Mouse (Mus musculus) heart, embryonic 12.5 days (tissue): ENCODE measurements around the gene Ntn1. TPM values are rescaled to one million over a fixed set of nuclear protein-coding genes. Genes with fewer than 3 reads are reported as not detected.

Experiments used
- ATAC-seq: fragments of 200-750 bp; cut with Nextera tagmentation; 2 replicates; pipeline ENCODE4 v1.8.0; 2017; ENCODE audit warnings: moderate TSS enrichment, moderate library complexity; ENCODE audit not compliant: insufficient number of reproducible peaks, low FRiP score
- H3K27ac ChIP-seq: fragments of 300-500 bp; sonication (generic); 2 replicates; pipeline ENCODE4 v1.5.1; 2016; ENCODE audit warnings: mild to moderate bottlenecking, moderate library complexity; ENCODE audit not compliant: poor library complexity, severe bottlenecking
- H3K27me3 ChIP-seq: fragments of 300-500 bp; sonication (generic); replicated peaks from 2 replicates; pipeline ENCODE4 v1.6.1; 2016; ENCODE audit warnings: mild to moderate bottlenecking, moderate library complexity
- H3K36me3 ChIP-seq: fragments of 300-500 bp; sonication (generic); 2 replicates; pipeline ENCODE4 v1.6.1; 2016; ENCODE audit warnings: mild to moderate bottlenecking, moderate library complexity
- H3K4me1 ChIP-seq: fragments of 300-500 bp; sonication (generic); replicated peaks from 2 replicates; pipeline ENCODE4 v1.6.1; 2016; ENCODE audit warnings: mild to moderate bottlenecking
- H3K4me2 ChIP-seq: fragments of 300-500 bp; sonication (generic); 2 replicates; pipeline ENCODE4 v1.6.1; 2016; ENCODE audit warnings: mild to moderate bottlenecking, moderate library complexity
- H3K4me3 ChIP-seq: fragments of 300-500 bp; sonication (generic); 2 replicates; pipeline ENCODE4 v1.5.1; 2016; ENCODE audit warnings: mild to moderate bottlenecking
- H3K9ac ChIP-seq: fragments of 300-500 bp; sonication (generic); 2 replicates; pipeline ENCODE4 v1.6.1; 2016; ENCODE audit warnings: mild to moderate bottlenecking, moderate library complexity
- H3K9me3 ChIP-seq: fragments of 300-500 bp; sonication (generic); replicated peaks from 2 replicates; pipeline ENCODE4 v1.6.1; 2016; ENCODE audit warnings: mild to moderate bottlenecking, moderate library complexity
- WGBS: fragments of 180-500 bp; shearing (Covaris S2); methylation state at CpG from one replicate; pipeline ENCODE4 v1.1.7; 2016; 5-methylcytosine and 5-hydroxymethylcytosine counted together
- polyA plus RNA-seq: library from polyadenylated mRNA; unstranded; fragments of >200 nt; fragmentation: Nextera tagmentation; extraction: Ambion mirVana; gene quantifications from 2 replicates; pipeline ENCODE4 v1.2.1, GENCODE M21; 2016

Gene Ntn1
- polyA plus RNA-seq, 1 experiment from 2014 or later: 38.6 TPM

DNA sequence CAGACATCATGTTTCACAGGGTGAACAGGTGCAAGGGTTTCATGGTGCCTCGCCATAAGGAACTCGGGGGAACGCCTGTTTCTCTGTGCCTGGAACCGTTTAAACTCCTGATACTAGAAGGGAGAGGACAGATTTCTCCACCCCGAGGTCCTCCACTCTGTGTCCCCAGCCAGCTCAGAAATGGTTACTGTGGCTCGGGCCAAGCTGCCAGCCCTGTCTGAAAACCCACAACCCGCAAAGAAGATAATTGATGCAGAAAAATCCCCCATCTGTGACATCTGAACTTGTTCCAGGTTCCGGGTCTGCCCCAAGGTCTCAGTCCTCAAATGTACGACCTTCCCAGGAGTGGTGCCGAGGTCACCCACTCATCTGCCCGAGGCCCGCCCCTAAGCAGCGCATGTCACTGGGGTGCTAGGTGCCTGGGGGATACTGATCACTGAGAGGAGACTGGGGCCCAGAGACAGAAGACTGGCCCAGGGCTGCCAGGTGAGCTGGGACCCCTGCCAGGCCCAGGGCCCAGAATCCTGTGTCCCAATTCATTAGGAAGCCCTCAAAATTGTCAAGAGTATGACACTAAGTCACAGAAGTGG lies 68.9 kb downstream of the Ntn1 start:
- no peak overlapping the region for H3K9ac ChIP-seq
- no peaks in the 10 kb centered on the region for H3K9me3 ChIP-seq
- H3K4me2 ChIP-seq: no peak overlapping the region
- no peak overlapping the region for H3K4me3 ChIP-seq
- H3K36me3 ChIP-seq: no peaks in the 10 kb centered on the region
- H3K27me3 ChIP-seq: no peaks in the 10 kb centered on the region
- H3K27ac ChIP-seq: no peak overlapping the region
- WGBS: 81% methylated on average over 13 of the region's 13 CpGs
- H3K4me1 ChIP-seq: peaks cover 13% of the 10 kb centered on the region; the same call in 1 of the 2 replicates
- no peak for ATAC-seq

GRCm38 (mm10) chr11:68331117-68331437 lies 69.5 kb downstream of the Ntn1 start:
- no peak overlapping the region for H3K27ac ChIP-seq
- H3K4me3 ChIP-seq: no peak overlapping the region
- H3K9ac ChIP-seq: no peak overlapping the region
- WGBS: 71% methylated on average over 6 of the region's 6 CpGs
- H3K27me3 ChIP-seq: no peaks in the 10 kb centered on the region
- no peaks in the 10 kb centered on the region for H3K9me3 ChIP-seq
- H3K4me2 ChIP-seq: no peak overlapping the region
- no peaks in the 10 kb centered on the region for H3K36me3 ChIP-seq
- ATAC-seq: no peak
- peaks cover 13% of the 10 kb centered on the region; the same call in 1 of the 2 replicates for H3K4me1 ChIP-seq

DNA sequence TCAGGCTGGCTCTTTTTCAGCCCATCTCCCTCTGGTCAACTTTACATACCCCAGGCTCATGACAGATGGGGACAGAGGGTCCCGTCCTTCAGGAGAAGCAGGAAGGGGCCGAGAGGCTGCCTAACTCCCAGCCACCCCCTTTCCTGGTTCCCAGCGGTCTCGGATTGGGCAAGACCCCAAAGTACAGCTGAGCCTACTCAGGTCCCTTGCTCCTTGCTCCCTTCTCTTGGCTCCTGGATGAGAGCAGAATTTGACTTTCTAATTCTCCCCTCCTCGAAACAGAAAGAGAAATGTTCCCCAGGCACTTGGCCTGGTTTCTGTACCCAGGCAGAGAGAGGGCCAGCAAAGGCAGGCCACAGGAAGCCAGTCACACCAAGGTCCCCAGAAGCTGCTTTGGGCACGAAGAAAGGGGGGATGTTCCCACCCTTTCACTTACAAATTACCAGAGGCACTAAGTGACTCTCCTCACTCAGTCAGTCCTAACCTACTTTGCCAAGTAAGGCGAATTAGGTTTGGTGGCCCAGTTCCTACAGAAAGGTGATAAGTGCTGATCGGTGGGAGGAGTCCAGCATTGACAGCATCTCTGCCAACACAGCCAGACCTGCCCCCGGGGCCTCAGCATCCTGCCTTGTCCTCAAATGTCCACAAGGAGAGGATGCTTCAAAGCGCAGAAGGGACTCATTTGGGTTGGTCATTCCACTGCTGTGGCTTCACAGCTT lies 70.1 kb downstream of the Ntn1 start:
- Histone ChIP-seq H3K27me3 (no peaks in the 10 kb centered on the region), H3K27ac (no peak overlapping the region), H3K9me3 (no peaks in the 10 kb centered on the region), H3K36me3 (no peaks in the 10 kb centered on the region), H3K4me1 (peaks cover 13% of the 10 kb centered on the region; the same call in 1 of the 2 replicates), H3K9ac (no peak overlapping the region), H3K4me2 (no peak overlapping the region), H3K4me3 (no peak overlapping the region)
- 44% methylated on average over 10 of the region's 10 CpGs for WGBS
- ATAC-seq: no peak

- H3K27me3 ChIP-seq: no peaks in the 10 kb centered on the region
- peaks cover 13% of the 10 kb centered on the region for H3K4me1 ChIP-seq
- no peaks in the 10 kb centered on the region for H3K36me3 ChIP-seq
- 84% methylated on average over 2 of the region's 2 CpGs for WGBS
- no peak overlapping the region for H3K9ac ChIP-seq
- no peak for ATAC-seq
- H3K9me3 ChIP-seq: no peaks in the 10 kb centered on the region
- H3K4me3 ChIP-seq: no peak overlapping the region
- no peak overlapping the region for H3K4me2 ChIP-seq
- no peak overlapping the region for H3K27ac ChIP-seq
These were observed 75.8 kb downstream of the Ntn1 start for GRCm38 (mm10) chr11:68324863-68325262.

DNA sequence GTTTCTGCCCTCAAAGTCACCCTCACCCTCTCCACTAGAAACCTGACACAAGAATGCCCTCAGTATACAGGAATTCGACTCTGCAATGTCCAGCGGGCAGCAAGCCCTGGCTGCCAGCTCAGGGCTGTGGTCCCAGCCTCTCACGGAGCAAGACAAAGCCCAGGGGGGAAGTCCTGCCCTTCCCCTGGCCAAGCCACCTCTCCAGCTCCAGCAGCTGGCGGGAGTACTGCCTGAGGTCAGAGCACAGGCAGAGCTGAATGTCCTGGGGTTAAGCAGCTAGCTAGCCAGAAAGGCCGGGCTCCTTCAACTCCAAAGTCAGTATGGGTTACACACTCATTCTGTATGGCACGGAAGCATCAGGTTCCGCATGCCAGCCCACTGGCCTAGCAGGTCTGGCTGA lies 79.2 kb downstream of the Ntn1 start:
- Histone ChIP-seq H3K36me3 (no peaks in the 10 kb centered on the region), H3K27me3 (no peaks in the 10 kb centered on the region), H3K4me3 (no peak overlapping the region), H3K9ac (no peak overlapping the region), H3K27ac (no peak overlapping the region), H3K4me2 (no peak overlapping the region), H3K9me3 (no peaks in the 10 kb centered on the region), H3K4me1 (peaks cover 13% of the 10 kb centered on the region)
- no peak for ATAC-seq
- 70% methylated on average over 7 of the region's 7 CpGs for WGBS

- WGBS: 65% methylated on average over 11 of the region's 11 CpGs
- no peak for ATAC-seq
These were observed 85.0 kb downstream of the Ntn1 start for GRCm38 (mm10) chr11:68315551-68316130.

GRCm38 (mm10) chr11:68313861-68314260 lies 86.8 kb downstream of the Ntn1 start:
- H3K4me1 ChIP-seq: peaks cover 38% of the 10 kb centered on the region
- no peaks in the 10 kb centered on the region for H3K27me3 ChIP-seq
- WGBS: 45% methylated on average over 4 of the region's 4 CpGs
- no peak overlapping the region for H3K4me3 ChIP-seq
- H3K36me3 ChIP-seq: no peaks in the 10 kb centered on the region
- H3K9me3 ChIP-seq: no peaks in the 10 kb centered on the region
- ATAC-seq: no peak
- no peak overlapping the region for H3K9ac ChIP-seq
- H3K4me2 ChIP-seq: no peak overlapping the region
- no peak overlapping the region for H3K27ac ChIP-seq

More at GRCm38 (mm10) chr11:68315551-68316130, 85.0 kb downstream of the Ntn1 start:
- Histone ChIP-seq H3K9me3 (no peaks in the 10 kb centered on the region), H3K27me3 (no peaks in the 10 kb centered on the region), H3K4me2 (no peak overlapping the region), H3K4me3 (no peak overlapping the region), H3K9ac (no peak overlapping the region), H3K36me3 (no peaks in the 10 kb centered on the region), H3K27ac (no peak overlapping the region), H3K4me1 (peaks cover 31% of the 10 kb centered on the region)

GRCm38 (mm10) chr11:68313065-68313464 lies 87.6 kb downstream of the Ntn1 start:
- H3K9me3 ChIP-seq: no peaks in the 10 kb centered on the region
- no peak for ATAC-seq
- H3K9ac ChIP-seq: no peak overlapping the region
- no peaks in the 10 kb centered on the region for H3K27me3 ChIP-seq
- H3K4me3 ChIP-seq: no peak overlapping the region
- no peak overlapping the region for H3K27ac ChIP-seq
- no peak overlapping the region for H3K4me2 ChIP-seq
- H3K36me3 ChIP-seq: no peaks in the 10 kb centered on the region
- WGBS: 17% methylated on average over 7 of the region's 7 CpGs
- peaks cover 41% of the 10 kb centered on the region for H3K4me1 ChIP-seq

- WGBS: 54% methylated on average over 10 of the region's 10 CpGs
- H3K9me3 ChIP-seq: no peaks in the 10 kb centered on the region
These were observed 91.6 kb downstream of the Ntn1 start for GRCm38 (mm10) chr11:68308911-68309580.

DNA sequence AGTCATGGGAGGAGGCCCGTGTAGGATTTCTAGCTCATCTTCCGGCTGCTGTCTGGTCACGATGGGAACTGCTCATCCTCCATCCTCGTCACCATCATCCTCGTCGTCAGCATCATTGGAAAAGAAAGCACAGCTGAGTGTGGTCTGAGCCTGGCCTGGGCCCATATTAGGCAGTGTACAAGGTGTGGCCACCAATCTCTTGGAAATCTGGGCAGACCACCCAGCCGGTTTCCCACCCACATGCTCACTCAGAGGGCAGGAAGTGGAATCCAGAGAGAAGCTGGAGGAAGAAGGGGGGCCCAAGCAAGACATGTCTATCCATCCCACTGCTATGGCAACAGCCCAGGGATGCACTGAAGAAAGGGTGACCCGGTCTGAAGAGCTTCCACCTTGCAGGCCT lies 94.6 kb downstream of the Ntn1 start:
- Histone ChIP-seq H3K27ac (no peak overlapping the region), H3K9me3 (no peaks in the 10 kb centered on the region), H3K27me3 (no peaks in the 10 kb centered on the region), H3K9ac (no peak overlapping the region), H3K4me3 (no peak overlapping the region), H3K4me2 (no peak overlapping the region), H3K4me1 (peaks cover 22% of the 10 kb centered on the region), H3K36me3 (no peaks in the 10 kb centered on the region)
- ATAC-seq: no peak
- WGBS: 82% methylated on average over 8 of the region's 8 CpGs

More at GRCm38 (mm10) chr11:68308911-68309580, 91.6 kb downstream of the Ntn1 start:
- H3K4me3 ChIP-seq: no peak overlapping the region
- H3K27ac ChIP-seq: no peak overlapping the region
- H3K9ac ChIP-seq: no peak overlapping the region
- no peak for ATAC-seq
- no peak overlapping the region for H3K4me2 ChIP-seq
- H3K36me3 ChIP-seq: no peaks in the 10 kb centered on the region
- no peaks in the 10 kb centered on the region for H3K27me3 ChIP-seq
- H3K4me1 ChIP-seq: peaks cover 28% of the 10 kb centered on the region

- H3K4me3 ChIP-seq: no peak overlapping the region
- peaks cover 16% of the 10 kb centered on the region for H3K4me1 ChIP-seq
- H3K36me3 ChIP-seq: no peaks in the 10 kb centered on the region
- WGBS: 72% methylated on average over 7 of the region's 7 CpGs
- no peaks in the 10 kb centered on the region for H3K9me3 ChIP-seq
- H3K9ac ChIP-seq: no peak overlapping the region
- no peak overlapping the region for H3K4me2 ChIP-seq
- no peaks in the 10 kb centered on the region for H3K27me3 ChIP-seq
- no peak for ATAC-seq
- no peak overlapping the region for H3K27ac ChIP-seq
These were observed 98.3 kb downstream of the Ntn1 start for GRCm38 (mm10) chr11:68302323-68302722.
